Mouse (Mus musculus) small intestine, adult 2 months (tissue): ENCODE results near the gene Icos.

Experiments used
- CTCF ChIP-seq: fragments of 200-500 bp; IDR thresholded peaks from 2 replicates; pipeline ENCODE4 v1.5.1; 2012; ENCODE audit warnings: low read depth, mild to moderate bottlenecking, control low read depth, inconsistent platforms, low read length, moderate library complexity, mixed read lengths; ENCODE audit not compliant: insufficient replicate concordance, insufficient read length; ENCODE audit errors: extremely low read depth
- POLR2A ChIP-seq: fragments of 200-500 bp; IDR thresholded peaks from 2 replicates; pipeline ENCODE4 v1.6.1; 2012; ENCODE audit warnings: low read depth, mild to moderate bottlenecking, control low read depth, inconsistent platforms, low read length, moderate library complexity

DNA sequence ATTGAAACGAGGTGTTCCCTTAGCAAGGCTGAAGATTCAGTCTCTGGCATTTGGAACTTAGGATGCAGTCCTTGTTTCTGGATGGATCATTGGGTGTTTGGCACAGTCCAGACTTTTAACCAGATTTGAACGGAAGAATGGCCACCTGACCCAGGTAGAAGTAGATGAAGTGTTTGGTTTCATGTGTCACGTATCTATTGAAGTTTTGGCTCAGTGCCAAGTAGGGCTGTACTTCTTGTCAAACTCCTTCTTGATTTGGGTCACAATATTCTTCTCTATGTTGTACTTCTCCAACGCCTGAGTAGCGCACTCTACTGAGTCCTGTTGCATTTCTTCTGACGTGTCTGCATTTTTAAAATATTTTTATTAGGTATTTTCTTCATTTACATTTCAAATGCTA is 29.6 kb upstream of the Icos start:
- TF ChIP-seq CTCF (no peak), POLR2A (no peak)
